Mouse (Mus musculus) erythroid progenitor cell, adult 5-6 weeks (primary cell): Measurements from ENCODE around the gene Asgr2. TPM values are rescaled to one million over a fixed set of nuclear protein-coding genes. Genes with fewer than 3 reads are reported as not detected.
"Not testable (repeated sequence)": the region's sequence is repeated elsewhere in the genome, so short reads cannot be mapped to it uniquely, and the experiment has no call there.

Experiments
- ATAC-seq: replicated peaks from 2 replicates; pipeline ENCODE4 v1.8.0; 2016; ENCODE audit warnings: moderate number of reproducible peaks, mild to moderate bottlenecking, moderate TSS enrichment, inconsistent platforms; ENCODE audit not compliant: poor library complexity, low FRiP score, severe bottlenecking
- total RNA-seq, 2 experiments: library from RNA; stranded (forward) in 1 of 2; stranded (reverse) in 1 of 2; fragments of 150-400 nt in 1 of 2; fragments of 186-747, 209-891 nt in 1 of 2; gene quantifications; 2 replicates each; pipeline versions ENCODE4 v1.2.3 to v1.2.4; 2015 to 2017; ENCODE audit warnings: low replicate concordance in 2 of 2

The Asgr2 gene
- total RNA-seq, 2 experiments from 2014 or later: not detected

DNA sequence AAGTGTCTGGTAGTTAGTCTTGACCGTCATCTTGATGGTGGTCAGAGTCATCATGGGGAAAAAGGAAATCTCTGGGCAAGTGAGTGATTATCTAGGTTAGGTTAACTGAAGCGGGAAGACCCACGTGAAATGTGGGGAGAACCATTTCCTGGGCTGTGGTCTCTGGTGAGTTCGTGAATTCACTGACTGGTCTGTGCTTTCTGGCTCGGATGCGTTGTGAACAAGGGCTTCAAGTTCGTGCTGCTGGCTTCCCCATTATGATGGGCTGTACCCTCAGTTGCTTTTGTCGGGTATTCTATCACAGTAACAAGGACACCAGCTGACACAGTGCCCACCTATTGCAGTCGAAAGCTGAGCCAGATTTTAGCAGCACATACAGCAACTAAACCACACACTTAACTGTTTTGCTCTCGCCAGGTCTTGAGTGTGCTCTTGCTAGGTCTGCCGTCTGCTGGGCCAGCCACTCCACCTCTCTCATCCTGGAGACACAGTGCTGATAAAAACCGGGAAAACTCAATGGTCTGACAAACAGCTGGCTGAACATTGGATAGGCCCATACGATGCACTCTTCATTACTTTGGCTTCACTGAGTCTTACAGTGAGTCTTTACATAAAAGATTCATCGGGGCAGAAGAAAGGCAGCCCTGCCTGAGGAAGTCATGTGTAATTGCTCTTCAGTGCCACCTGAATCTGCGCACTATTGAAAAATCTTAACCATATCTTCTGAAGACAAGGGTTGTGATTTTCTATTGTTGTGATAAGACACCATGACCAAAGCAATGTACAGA, 11.4 kb upstream of the Asgr2 start:
- ATAC-seq: no peak

GRCm38 (mm10) chr11:70084563-70084962, 7.9 kb upstream of the Asgr2 start:
- ATAC-seq: no peak

GRCm38 (mm10) chr11:70097396-70097795, 5.0 kb downstream of the Asgr2 start:
- no peak for ATAC-seq

GRCm38 (mm10) chr11:70099102-70099501, 6.7 kb downstream of the Asgr2 start:
- ATAC-seq: no peak

GRCm38 (mm10) chr11:70099809-70100208, 7.4 kb downstream of the Asgr2 start:
- no peak for ATAC-seq

- no peak for ATAC-seq
Measured at GRCm38 (mm10) chr11:70103701-70104315, 11.4 kb downstream of the Asgr2 start.

- ATAC-seq: no peak
Measured at GRCm38 (mm10) chr11:70107085-70107484, 14.6 kb downstream of the Asgr2 start.

GRCm38 (mm10) chr11:70110146-70110545, 17.7 kb downstream of the Asgr2 start:
- ATAC-seq: peak; percentile 70

DNA sequence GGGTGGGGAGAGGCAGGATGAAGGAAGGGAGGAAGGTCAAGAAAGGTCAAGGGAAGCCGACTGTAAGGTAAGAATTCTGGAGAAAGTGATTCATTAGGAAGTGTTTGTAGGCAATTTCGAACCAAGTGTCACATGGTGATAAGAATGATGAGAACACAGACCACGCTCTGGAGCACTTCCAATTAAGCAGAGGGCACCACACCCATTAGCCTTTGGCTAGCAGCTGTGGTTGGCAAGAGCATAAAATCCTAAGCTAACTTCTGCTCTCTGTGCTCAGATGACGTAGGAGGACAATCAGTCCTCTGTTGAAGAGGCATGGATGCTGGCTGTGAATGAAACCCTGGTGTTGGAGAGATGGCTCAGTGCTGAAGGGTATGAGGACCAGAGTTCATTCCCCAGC, 22.1 kb downstream of the Asgr2 start:
- ATAC-seq: no peak

DNA sequence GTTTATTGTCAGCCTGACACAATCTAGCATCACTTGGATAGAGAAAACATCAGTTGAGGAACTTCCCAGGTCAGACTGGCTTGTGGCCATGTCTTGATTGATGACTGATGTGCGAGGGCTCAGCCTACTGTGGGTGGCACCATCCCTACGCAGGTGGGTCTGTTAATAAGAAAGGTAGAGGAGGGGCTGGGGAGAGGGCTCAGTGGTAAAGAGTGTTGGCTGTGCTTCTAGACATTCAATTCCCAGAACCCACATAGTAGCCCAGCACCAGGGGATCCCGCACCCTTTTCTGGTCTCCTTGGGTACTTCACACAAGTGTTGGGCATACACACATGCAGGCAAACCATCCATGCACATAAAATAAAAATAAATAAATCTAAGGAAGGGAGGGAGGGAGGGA, 23.5 kb downstream of the Asgr2 start:
- ATAC-seq: no peak

DNA sequence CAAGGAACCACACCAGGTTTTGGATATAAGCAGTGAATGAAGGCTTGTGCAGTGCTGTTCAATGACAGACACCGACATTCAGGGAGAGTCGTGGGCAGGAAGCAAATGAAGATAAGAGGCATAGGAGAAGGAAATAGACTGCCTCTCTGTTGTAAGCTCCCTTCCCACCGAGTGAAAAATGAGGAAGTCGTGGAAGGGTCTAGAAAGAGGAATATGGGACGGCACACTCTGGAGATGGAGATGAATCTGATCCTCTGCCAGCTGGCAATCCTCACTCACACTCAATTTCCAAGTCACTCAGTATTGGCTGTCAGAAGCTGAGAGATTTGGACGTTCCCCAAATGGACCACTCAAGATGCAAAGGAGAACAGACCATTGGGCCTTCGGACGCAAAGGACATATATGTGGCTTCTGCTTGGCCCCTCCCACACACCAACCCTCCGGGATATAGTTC, 37.5 kb downstream of the Asgr2 start, which contains the start of gene Mgl2:
TSS of gene Mgl2 (plus strand) at position 404 of the 454 bp plus-strand sequence.
- no peak for ATAC-seq

DNA sequence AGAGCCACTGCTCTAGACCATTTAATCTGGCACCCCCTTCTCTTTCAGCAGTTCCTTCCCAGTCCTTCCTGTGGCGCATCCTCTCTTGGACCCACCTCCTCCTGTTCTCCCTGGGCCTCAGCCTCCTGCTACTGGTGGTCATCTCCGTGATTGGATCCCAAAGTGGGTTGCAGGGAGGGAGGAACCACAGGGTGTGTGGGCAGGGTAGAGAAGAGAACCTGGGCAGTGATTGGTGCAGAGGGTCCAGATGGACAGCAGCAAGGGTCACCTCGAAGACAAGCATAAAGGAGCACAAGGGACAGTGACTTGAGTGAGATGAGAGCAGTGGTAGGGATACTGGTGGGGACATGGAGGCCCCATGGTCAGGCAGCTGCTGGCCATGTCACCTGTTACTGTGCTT, 42.6 kb downstream of the Asgr2 start:
- not testable (repeated sequence) for ATAC-seq

DNA sequence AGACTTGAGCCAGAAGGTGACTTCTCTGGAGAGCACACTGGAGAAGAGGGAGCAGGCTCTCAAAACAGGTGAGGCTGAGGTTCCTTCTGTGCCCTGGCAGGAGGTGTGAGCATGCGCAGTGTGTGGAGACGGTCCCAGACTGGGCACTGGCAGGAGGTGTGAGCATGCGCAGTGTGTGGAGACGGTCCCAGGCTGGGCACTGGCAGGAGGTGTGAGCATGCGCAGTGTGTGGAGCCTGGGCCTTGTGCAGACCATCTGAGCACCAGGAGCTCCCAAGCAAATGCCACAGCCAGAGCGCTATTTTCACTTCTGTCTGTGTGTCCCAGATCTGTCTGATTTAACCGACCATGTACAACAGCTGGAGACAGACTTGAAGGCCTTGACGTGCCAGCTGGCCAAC, 43.5 kb downstream of the Asgr2 start:
- ATAC-seq: peak; percentile 34; the same call in 1 of the 2 replicates

GRCm38 (mm10) chr11:70139171-70139570, 46.7 kb downstream of the Asgr2 start:
- no peak for ATAC-seq

DNA sequence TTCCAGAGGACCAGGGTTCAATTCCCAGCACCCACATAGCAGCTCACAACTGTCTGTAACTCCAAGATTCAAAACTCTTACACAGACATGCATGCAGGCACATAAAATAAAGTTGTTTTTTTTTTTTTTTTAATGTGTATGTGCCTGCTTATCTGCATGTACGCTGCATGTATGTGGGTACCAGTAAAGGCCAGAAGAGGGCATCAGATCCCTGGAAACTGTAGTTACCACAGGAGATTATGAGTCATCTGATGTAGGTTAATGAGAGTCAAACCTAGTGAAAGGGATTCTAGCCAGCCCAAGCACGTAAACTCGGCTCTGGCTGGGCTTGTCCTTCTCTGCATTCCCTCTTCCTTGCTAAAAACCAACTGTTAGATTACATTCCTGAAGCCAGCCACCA, 58.6 kb downstream of the Asgr2 start:
- ATAC-seq: no peak

Other genes with a start within 250 kb of the Asgr2 start
- 24.9 and 26.0 TPM in 2 replicates for gene Plscr3, start 246.3 kb upstream of the Asgr2 start, total RNA-seq (2015; ENCODE audit: low replicate concordance)
- 15.1 and 27.7 TPM in 2 replicates for gene Plscr3, start 246.3 kb upstream of the Asgr2 start, total RNA-seq (2017; ENCODE audit: low replicate concordance)
- 5.9 and 6.8 TPM in 2 replicates for gene Tnk1, start 233.9 kb upstream of the Asgr2 start, total RNA-seq (2015; ENCODE audit: low replicate concordance)
- 7.3 and 8.1 TPM in 2 replicates for gene Tnk1, start 233.9 kb upstream of the Asgr2 start, total RNA-seq (2017; ENCODE audit: low replicate concordance)
- not detected in 2 replicates for gene Tmem95, start 214.6 kb upstream of the Asgr2 start, total RNA-seq (2015; ENCODE audit: low replicate concordance)
- gene Tmem95, start 214.6 kb upstream of the Asgr2 start, total RNA-seq (2017; ENCODE audit: low replicate concordance): not detected in 2 replicates
- 0.72 and 0.84 TPM in 2 replicates for gene Kctd11, start 211.2 kb upstream of the Asgr2 start, total RNA-seq (2015; ENCODE audit: low replicate concordance)
- 0.13 TPM in 1 of 2 replicates, not detected in the other for gene Kctd11, start 211.2 kb upstream of the Asgr2 start, total RNA-seq (2017; ENCODE audit: low replicate concordance)
- gene Acap1, start 197.1 kb upstream of the Asgr2 start, total RNA-seq (2015; ENCODE audit: low replicate concordance): 9.4 and 12.6 TPM in 2 replicates
- gene Acap1, start 197.1 kb upstream of the Asgr2 start, total RNA-seq (2017; ENCODE audit: low replicate concordance): 8.5 and 11.6 TPM in 2 replicates
- gene 2810408A11Rik, start 191.7 kb upstream of the Asgr2 start, total RNA-seq (2015; ENCODE audit: low replicate concordance): 2.5 TPM in 1 of 2 replicates, not detected in the other
- gene 2810408A11Rik, start 191.7 kb upstream of the Asgr2 start, total RNA-seq (2017; ENCODE audit: low replicate concordance): 0.51 TPM in 1 of 2 replicates, not detected in the other
- 8.6 and 8.8 TPM in 2 replicates for gene Neurl4, start 191.6 kb upstream of the Asgr2 start, total RNA-seq (2015; ENCODE audit: low replicate concordance)
- gene Neurl4, start 191.6 kb upstream of the Asgr2 start, total RNA-seq (2017; ENCODE audit: low replicate concordance): 23.2 and 59.7 TPM in 2 replicates
- 268 and 359 TPM in 2 replicates for gene Gps2, start 178.8 kb upstream of the Asgr2 start, total RNA-seq (2015; ENCODE audit: low replicate concordance)
- gene Gps2, start 178.8 kb upstream of the Asgr2 start, total RNA-seq (2017; ENCODE audit: low replicate concordance): 130 and 161 TPM in 2 replicates
- gene Eif5a, start 170.7 kb upstream of the Asgr2 start, total RNA-seq (2015; ENCODE audit: low replicate concordance): 394 and 471 TPM in 2 replicates
- gene Eif5a, start 170.7 kb upstream of the Asgr2 start, total RNA-seq (2017; ENCODE audit: low replicate concordance): 246 and 254 TPM in 2 replicates
- not detected in 2 replicates for gene Ybx2, start 156.8 kb upstream of the Asgr2 start, total RNA-seq (2015; ENCODE audit: low replicate concordance)
- gene Ybx2, start 156.8 kb upstream of the Asgr2 start, total RNA-seq (2017; ENCODE audit: low replicate concordance): 3.9 TPM in 1 of 2 replicates, not detected in the other
- gene Slc2a4, start 144.5 kb upstream of the Asgr2 start, total RNA-seq (2015; ENCODE audit: low replicate concordance): 94.7 and 103 TPM in 2 replicates
- 246 and 613 TPM in 2 replicates for gene Slc2a4, start 144.5 kb upstream of the Asgr2 start, total RNA-seq (2017; ENCODE audit: low replicate concordance)
- gene Cldn7, start 127.9 kb upstream of the Asgr2 start, total RNA-seq (2015; ENCODE audit: low replicate concordance): not detected in 2 replicates
- gene Cldn7, start 127.9 kb upstream of the Asgr2 start, total RNA-seq (2017; ENCODE audit: low replicate concordance): not detected in 2 replicates
- 49.4 and 83.4 TPM in 2 replicates for gene Ctdnep1, start 111.5 kb upstream of the Asgr2 start, total RNA-seq (2015; ENCODE audit: low replicate concordance)
- gene Ctdnep1, start 111.5 kb upstream of the Asgr2 start, total RNA-seq (2017; ENCODE audit: low replicate concordance): 17.1 and 20.9 TPM in 2 replicates
- 45.0 and 50.7 TPM in 2 replicates for gene Elp5, start 110.1 kb upstream of the Asgr2 start, total RNA-seq (2015; ENCODE audit: low replicate concordance)
- gene Elp5, start 110.1 kb upstream of the Asgr2 start, total RNA-seq (2017; ENCODE audit: low replicate concordance): 25.3 and 45.8 TPM in 2 replicates
- 393 and 394 TPM in 2 replicates for gene Gabarap, start 101.5 kb upstream of the Asgr2 start, total RNA-seq (2015; ENCODE audit: low replicate concordance)
- 161 and 239 TPM in 2 replicates for gene Gabarap, start 101.5 kb upstream of the Asgr2 start, total RNA-seq (2017; ENCODE audit: low replicate concordance)
- 18.7 and 21.4 TPM in 2 replicates for gene Phf23, start 96.9 kb upstream of the Asgr2 start, total RNA-seq (2015; ENCODE audit: low replicate concordance)
- 22.2 and 25.4 TPM in 2 replicates for gene Phf23, start 96.9 kb upstream of the Asgr2 start, total RNA-seq (2017; ENCODE audit: low replicate concordance)
- 2.9 and 4.3 TPM in 2 replicates for gene Dvl2, start 92.0 kb upstream of the Asgr2 start, total RNA-seq (2015; ENCODE audit: low replicate concordance)
- 0.30 and 2.4 TPM in 2 replicates for gene Dvl2, start 92.0 kb upstream of the Asgr2 start, total RNA-seq (2017; ENCODE audit: low replicate concordance)
- 24.9 and 52.8 TPM in 2 replicates for gene Acadvl, start 77.2 kb upstream of the Asgr2 start, total RNA-seq (2015; ENCODE audit: low replicate concordance)
- 20.7 and 23.4 TPM in 2 replicates for gene Acadvl, start 77.2 kb upstream of the Asgr2 start, total RNA-seq (2017; ENCODE audit: low replicate concordance)
- not detected in 2 replicates for gene Dlg4, start 75.7 kb upstream of the Asgr2 start, total RNA-seq (2015; ENCODE audit: low replicate concordance)
- gene Dlg4, start 75.7 kb upstream of the Asgr2 start, total RNA-seq (2017; ENCODE audit: low replicate concordance): 1.1 and 2.7 TPM in 2 replicates
- not detected in 2 replicates for gene Asgr1, start 38.6 kb upstream of the Asgr2 start, total RNA-seq (2015; ENCODE audit: low replicate concordance)
- not detected in 2 replicates for gene Asgr1, start 38.6 kb upstream of the Asgr2 start, total RNA-seq (2017; ENCODE audit: low replicate concordance)
- gene Mgl2, start 37.7 kb downstream of the Asgr2 start, total RNA-seq (2015; ENCODE audit: low replicate concordance): 4.2 and 5.0 TPM in 2 replicates
- 8.0 and 12.5 TPM in 2 replicates for gene Mgl2, start 37.7 kb downstream of the Asgr2 start, total RNA-seq (2017; ENCODE audit: low replicate concordance)
- gene Clec10a, start 63.6 kb downstream of the Asgr2 start, total RNA-seq (2015; ENCODE audit: low replicate concordance): 1.3 and 11.2 TPM in 2 replicates
- gene Clec10a, start 63.6 kb downstream of the Asgr2 start, total RNA-seq (2017; ENCODE audit: low replicate concordance): 0.77 and 2.6 TPM in 2 replicates
- gene Slc16a11, start 120.1 kb downstream of the Asgr2 start, total RNA-seq (2015; ENCODE audit: low replicate concordance): not detected in 2 replicates
- gene Slc16a11, start 120.1 kb downstream of the Asgr2 start, total RNA-seq (2017; ENCODE audit: low replicate concordance): not detected in 2 replicates
- 0.72 and 0.84 TPM in 2 replicates for gene Slc16a13, start 128.4 kb downstream of the Asgr2 start, total RNA-seq (2015; ENCODE audit: low replicate concordance)
- gene Slc16a13, start 128.4 kb downstream of the Asgr2 start, total RNA-seq (2017; ENCODE audit: low replicate concordance): 0.39 and 2.3 TPM in 2 replicates
- 1.8 TPM in 1 of 2 replicates, not detected in the other for gene Bcl6b, start 137.2 kb downstream of the Asgr2 start, total RNA-seq (2015; ENCODE audit: low replicate concordance)
- 0.61 and 2.3 TPM in 2 replicates for gene Bcl6b, start 137.2 kb downstream of the Asgr2 start, total RNA-seq (2017; ENCODE audit: low replicate concordance)
- gene 0610010K14Rik, start 145.3 kb downstream of the Asgr2 start, total RNA-seq (2015; ENCODE audit: low replicate concordance): 31.4 and 102 TPM in 2 replicates
- gene 0610010K14Rik, start 145.3 kb downstream of the Asgr2 start, total RNA-seq (2017; ENCODE audit: low replicate concordance): 14.5 and 24.2 TPM in 2 replicates
- gene Gm21988, start 147.2 kb downstream of the Asgr2 start, total RNA-seq (2015; ENCODE audit: low replicate concordance): not detected in 2 replicates
- 4.1 TPM in 1 of 2 replicates, not detected in the other for gene Gm21988, start 147.2 kb downstream of the Asgr2 start, total RNA-seq (2017; ENCODE audit: low replicate concordance)
- gene Rnasek, start 147.2 kb downstream of the Asgr2 start, total RNA-seq (2015; ENCODE audit: low replicate concordance): 167 and 191 TPM in 2 replicates
- 21.3 and 24.1 TPM in 2 replicates for gene Rnasek, start 147.2 kb downstream of the Asgr2 start, total RNA-seq (2017; ENCODE audit: low replicate concordance)
- 1.7 TPM in 1 of 2 replicates, not detected in the other for gene Alox12, start 162.7 kb downstream of the Asgr2 start, total RNA-seq (2015; ENCODE audit: low replicate concordance)
- gene Alox12, start 162.7 kb downstream of the Asgr2 start, total RNA-seq (2017; ENCODE audit: low replicate concordance): 1.0 TPM in 1 of 2 replicates, not detected in the other
- 0.42 TPM in 1 of 2 replicates, not detected in the other for gene Alox12e, start 230.0 kb downstream of the Asgr2 start, total RNA-seq (2015; ENCODE audit: low replicate concordance)
- gene Alox12e, start 230.0 kb downstream of the Asgr2 start, total RNA-seq (2017; ENCODE audit: low replicate concordance): not detected in 2 replicates